Mouse (Mus musculus): ENCODE results near the gene Fgf7.

Fgf7 gene

DNA sequence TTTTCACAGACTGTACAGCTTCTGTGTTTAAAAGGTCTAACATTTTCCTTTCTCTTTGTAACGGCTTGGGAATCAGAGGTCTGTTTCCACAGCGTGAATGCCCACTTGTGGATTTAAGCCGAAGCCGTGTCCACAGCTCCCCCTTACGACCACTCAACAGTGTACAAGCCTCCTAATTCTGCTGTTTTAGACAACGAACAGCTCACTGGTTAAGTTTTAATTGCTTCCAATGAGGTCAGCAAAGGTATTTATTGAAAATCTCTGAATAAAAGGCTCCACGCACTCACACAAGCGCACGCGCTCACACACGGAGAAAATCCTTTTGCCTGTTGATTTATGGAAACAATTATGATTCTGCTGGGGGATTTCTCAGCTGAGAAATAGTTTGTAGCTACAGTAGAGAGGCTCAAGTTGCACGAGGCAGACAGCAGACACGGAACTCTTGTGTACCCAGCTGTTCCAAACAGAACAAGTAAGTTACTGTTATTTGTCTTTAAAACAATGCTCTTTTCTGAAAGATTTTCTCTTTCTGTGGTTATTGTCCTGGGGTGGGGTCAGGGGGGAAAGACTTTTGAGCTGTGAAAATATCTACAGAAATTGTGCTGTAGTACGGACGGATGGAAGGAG is at the start of gene Fgf7:
Fgf7 (plus strand) TSS at position 280 of the 627 bp plus-strand sequence.
- in situ Hi-C loops (cut with MboI, MseI): loop anchor here (10.0 kb wide), 1 partner anchor 380 kb away; no protein-coding TSS in a partner anchor

DNA sequence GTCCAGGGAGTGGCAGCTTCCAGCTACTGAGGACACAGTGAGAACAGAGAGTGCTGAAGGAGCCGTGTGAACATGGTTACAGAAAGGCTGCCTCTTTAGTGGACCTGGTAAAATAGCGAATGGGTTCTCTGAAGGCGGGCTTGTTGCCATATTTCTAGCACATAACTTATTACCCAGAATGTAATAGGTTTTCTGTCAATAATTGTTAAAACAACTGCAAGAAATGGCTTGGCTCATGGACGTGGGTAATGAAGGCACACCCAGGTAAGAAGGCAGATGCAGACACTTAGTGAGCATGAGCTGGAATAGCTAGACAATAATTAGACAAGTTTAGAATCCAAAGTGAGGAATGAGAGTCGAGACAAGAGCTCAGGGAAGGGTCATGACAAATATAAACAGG is 32.2 kb upstream of the Fgf7 start:
- in situ Hi-C loops (cut with MboI, MseI): loop anchor here (25.0 kb wide), 1 partner anchor 360 kb away; no protein-coding TSS in a partner anchor

DNA sequence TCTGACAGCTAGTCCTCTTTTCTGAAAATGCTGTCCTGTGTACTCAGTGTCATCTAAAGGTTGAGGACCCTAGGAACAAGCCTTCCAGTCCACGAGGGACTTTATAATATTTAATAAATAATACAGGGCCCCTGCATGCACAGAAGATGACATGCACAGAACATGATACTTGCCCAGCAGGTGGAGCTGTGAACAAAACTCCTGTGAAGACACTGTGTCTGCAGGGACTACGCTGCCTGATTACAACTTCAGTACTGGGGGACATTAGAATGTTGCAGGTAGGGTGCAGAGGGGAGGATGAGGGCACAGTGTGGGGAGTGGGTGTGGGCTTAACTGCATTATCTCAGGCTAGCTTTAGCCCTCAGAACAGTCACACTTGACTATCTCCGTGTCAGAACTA is 28.4 kb upstream of the Fgf7 start:
- in situ Hi-C loops (cut with MboI, MseI): loop anchor here (25.0 kb wide), 1 partner anchor 356 kb away; no protein-coding TSS in a partner anchor

DNA sequence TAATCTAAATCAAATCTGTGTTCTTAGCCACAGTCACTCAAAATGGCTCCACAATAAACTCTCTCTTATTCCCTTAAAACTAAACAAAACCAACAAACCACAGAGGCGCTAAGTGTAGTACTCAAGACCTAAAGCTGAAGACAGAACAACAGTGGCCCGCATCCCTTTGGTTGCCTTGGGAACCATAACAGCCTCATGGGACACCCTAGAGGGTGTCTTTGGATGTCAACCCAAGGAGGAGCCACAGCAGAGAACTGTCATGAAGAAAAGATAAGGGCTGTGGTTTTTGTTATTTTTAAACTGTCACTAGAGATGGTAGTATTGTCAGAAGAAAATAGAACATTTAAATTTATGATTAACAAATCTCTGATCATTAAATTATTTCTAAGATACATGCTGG is 27.7 kb upstream of the Fgf7 start:
- in situ Hi-C loops (cut with MboI, MseI): loop anchor here (25.0 kb wide), 1 partner anchor 356 kb away; no protein-coding TSS in a partner anchor

DNA sequence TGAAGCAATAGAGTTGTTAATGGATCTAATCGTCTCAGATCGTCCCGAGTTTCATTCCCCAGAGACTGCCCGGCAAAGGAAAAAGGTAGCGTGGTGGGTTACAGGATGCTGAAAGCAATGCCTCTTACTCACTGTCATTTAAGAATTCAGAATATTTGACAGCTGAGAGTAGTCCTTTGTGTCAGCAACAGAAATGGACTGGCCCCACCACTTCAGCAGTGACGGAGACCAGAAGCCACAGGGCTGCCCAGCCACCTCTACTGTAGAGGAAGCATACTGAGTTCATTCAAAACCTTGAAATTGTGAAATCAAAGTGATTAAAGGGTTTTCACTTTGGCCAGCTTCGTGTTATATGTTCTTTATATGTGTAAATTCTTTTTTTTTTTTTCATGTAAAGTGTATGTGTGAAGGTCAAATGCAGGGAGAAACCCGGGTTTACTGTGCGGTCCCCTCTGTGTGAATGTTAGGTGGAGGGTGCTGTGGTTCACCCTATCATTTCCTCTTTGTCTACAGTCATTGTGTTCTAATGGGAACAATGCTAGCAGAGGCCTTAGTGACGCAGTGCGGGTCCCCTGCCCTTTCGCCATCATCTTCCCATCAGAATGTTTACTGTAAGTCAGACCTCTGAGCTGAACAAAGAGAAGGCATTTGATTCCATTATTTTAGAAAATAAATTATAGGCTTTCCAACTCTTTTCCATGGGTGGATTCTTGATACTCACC is 19.3 kb upstream of the Fgf7 start:
- in situ Hi-C loops (cut with MboI, MseI): loop anchor here (25.0 kb wide), 1 partner anchor 347 kb away; no protein-coding TSS in a partner anchor

DNA sequence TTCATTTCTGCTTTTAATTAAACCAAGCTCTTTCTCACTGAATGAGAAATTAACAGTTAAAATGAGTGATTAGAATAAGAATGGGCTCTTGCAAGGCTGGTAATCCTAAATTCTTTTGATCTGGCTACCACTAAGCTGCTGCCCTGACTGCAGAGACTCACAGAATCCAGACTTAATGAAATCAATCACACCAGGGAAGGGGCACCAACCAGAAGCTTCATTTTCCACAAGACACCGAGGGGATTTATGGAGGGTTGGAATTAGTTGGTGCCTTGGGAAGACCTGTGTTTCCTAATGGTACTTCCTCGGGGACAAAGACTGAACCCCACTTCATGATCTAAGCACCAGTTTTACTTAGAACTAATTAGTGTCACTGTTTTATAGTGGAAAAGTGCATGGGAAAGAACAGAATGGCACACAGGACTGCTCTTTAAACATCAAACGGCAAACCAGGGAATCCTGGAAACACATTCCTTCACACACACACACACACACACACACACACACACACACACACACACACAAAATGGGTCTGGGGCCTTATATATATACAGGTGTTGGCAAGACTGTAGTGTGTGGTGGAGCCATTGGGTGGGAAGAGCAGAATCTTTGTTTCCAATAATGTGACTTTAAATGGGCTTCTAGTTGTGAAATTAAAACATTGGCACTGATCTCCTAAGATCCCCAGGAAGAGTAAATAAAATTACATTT is 18.5 kb upstream of the Fgf7 start:
- in situ Hi-C loops (cut with MboI, MseI): loop anchor here (25.0 kb wide), 1 partner anchor 346 kb away; no protein-coding TSS in a partner anchor

DNA sequence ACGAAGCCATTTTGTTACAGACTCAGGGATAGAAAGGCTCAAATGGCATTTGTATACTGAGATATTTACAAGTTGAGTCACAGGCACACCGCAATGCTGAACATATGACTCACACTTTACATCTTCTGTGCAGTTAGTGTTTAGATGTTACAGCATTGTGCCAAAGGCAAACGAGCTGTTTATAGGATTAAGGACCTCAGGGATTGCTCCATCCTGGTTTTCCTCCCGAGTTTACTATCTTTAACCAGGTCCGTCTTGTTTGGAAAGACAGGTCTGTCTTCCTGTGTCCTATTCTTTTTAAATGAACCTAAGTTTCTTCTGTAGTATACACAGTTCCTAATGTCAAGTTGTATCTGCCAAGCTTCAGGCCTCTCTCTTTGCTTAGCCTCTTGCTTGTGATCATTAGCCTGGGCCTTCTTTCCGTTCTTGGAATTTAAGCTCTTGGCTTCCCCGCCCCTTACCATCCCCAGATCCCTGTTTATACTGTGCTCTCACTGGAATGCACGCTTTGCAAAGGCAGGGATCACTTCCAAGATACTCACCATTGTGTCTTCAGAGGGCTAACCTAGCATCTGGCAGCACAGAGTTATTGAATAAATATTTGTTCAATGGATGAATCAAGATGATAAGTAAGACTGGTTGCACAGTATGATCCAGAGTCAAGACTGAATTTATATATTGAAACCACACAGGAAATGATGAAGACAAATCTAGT is 3.1 kb upstream of the Fgf7 start:
- in situ Hi-C loops (cut with MboI, MseI): loop anchor here (10.0 kb wide), 1 partner anchor 377 kb away; no protein-coding TSS in a partner anchor

DNA sequence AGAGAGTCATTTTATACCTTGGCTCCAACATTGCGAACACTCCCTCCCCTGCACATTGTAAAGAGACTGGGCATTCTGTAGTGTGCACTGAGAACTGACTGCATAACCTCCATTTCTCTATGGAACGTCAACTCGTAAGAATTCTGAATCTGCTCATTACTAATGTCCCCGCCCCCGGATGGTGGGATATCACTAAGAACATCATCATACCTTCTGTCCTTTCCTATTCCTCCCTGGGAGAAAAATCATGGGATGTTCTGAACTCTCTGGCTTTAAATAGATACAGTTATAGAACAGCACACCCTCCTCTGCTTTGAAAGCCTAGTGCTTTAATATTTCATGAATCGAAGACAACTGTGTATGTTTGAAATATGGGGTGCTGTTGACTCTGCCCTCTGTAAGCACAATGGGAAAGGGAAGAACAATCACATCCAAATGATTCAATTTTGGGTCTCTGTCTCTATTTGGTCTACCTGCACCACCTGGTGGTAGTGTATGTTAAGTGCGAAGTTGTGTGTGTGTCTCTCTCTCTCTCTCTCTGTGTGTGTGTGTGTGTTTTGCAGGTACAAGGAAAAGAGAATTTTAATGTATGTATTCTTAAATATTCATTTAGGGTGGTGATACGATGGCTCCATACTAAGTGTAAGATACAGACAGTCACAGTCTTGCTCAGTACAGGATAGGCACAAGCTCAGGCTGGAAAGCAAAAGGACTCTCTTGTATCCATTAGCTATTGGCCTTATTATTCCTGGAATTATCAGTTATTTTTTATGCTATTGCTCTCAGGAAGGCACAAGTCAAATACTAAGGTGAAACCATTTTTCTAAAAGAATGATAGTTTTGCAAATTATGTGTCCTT is 1.1 kb upstream of the Fgf7 start:
- in situ Hi-C loops (cut with MboI, MseI): loop anchor here (10.0 kb wide), 1 partner anchor 379 kb away; no protein-coding TSS in a partner anchor

DNA sequence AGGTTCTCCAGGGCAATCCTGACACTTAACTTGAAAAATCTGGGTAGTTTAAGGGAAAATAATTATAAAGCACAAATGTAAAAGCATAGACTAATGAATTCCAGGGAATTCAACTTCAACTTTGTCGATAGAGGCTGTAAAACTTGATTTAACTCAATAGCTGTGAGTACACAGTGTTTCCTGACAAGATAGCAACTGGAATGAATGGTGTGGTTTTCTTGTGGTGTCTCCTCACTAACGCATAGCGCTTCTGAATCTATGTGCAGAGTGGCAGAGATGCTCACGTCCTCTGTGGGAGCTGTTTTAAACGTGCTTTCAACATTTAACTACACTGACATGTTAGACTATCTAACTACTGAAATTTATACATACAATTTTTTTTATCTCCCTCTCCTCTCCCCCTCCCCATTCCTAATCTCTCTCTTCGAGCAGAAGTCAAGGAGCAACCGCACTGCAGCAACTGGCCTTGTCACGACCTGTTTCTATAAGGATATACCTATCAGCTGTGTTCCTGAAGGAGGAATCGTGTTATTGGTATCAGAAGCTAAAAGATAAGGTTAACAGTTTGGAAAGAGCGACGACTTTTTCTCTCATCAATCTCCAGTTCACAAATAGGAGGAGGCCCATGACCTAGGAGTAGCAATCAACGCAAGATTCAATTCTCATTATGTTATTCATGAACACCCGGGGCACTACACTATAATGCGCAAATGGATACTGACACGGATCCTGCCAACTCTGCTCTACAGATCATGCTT is 734 bp downstream of the Fgf7 start:
- in situ Hi-C loops (cut with MboI, MseI): loop anchor here (10.0 kb wide), 1 partner anchor 380 kb away; no protein-coding TSS in a partner anchor

DNA sequence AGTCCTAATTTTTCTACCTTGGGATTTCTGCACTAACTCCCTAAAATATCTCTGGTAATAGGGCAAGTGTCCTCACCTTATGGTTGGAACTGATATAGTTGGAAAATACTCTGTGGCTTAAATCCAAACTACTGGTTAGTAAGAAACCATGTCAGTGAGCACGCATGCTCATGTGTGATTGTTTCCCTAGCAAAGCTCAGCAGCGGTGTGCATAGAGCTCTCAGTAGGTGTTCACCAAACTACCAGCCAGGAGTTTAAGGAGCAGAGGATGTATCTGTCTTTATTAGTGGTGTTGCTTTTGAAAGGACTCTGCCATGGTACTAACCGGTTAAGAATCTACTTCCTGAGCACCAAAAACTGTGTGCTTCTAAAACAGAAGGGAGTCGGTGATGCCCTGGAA is 1.7 kb downstream of the Fgf7 start:
- in situ Hi-C loops (cut with MboI, MseI): loop anchor here (10.0 kb wide), 1 partner anchor 381 kb away; no protein-coding TSS in a partner anchor

DNA sequence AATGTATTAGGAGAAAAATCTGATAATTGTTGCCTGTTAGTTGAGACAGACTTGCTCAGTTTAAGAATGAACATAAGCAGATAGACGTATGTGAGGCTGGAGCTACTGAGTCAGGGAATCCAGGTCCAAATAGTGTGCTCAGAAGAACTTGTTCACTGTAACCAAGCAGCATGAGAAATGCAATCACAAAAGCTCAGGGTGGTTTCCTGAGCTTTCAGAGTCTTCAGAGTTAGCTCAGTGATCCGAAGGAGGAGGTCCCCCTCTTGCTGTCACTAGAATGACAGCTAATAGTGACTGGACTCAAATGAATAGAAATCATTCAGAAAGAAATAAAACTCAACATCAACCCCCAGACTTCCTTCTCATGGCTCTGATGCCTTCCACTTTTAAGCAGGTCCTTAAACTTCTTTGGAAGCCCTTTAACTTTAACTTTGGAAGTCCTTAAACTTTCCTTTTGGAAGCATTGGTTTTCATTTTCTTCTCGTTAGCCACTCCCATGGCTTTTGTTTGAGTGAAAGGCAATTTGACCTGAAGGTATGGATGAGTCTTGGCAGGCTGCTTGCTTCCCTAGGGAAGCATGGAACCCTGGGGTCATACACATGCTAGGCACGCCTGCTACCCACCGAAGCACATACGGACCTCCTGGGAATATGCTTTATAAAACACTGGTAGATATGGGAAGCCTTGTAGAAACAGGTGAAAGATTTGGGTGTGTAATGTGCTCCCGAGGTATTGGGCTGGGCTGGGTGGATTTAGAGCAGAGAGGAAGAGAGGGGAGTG is 4.0 kb downstream of the Fgf7 start:
- in situ Hi-C loops (cut with MboI, MseI): loop anchor here (10.0 kb wide), 1 partner anchor 384 kb away; no protein-coding TSS in a partner anchor

DNA sequence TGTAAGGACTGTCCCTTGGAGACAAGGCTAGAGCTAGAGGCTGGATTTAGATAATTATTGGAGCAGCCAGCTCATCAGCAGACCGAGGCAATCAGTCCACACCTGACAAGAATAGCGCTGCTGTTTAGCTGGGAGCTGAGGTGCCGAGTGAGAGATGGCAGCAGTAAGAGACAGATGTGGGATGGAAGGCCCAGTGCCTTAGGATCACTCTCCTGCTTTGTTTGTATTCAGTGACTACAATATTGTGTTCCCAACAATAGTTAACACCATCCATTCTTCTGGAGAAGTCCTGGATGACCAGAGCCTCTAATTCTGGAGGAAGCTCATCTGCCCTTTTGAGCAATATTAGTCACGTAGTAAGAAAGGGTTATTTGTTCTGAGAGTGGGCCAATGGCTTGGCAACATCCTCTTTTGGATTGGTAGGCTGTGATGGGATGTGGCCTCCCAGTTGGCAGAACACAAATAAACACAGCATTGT is 5.0 kb downstream of the Fgf7 start:
- in situ Hi-C loops (cut with MboI, MseI): loop anchor here (10.0 kb wide), 1 partner anchor 385 kb away; no protein-coding TSS in a partner anchor

DNA sequence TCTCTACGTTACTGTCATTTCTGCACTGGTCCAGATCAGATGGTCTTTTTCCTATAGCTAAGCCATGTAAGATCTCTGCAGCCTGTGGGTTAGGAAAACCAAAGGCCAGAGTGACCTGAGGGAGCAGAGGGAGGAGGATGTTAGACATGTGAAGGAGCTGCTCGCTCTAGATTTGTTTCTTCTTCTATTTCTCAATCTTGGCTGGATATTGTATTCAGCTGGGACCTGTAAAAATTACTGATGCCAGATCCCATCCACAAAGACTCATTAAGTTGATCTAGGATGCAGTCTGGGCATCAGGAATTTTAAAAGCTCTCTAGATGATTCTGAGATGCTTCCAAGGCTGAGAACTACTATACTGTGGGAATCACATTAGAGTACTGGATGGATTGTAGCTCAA is 6.2 kb downstream of the Fgf7 start:
- in situ Hi-C loops (cut with MboI, MseI): no loop called here

DNA sequence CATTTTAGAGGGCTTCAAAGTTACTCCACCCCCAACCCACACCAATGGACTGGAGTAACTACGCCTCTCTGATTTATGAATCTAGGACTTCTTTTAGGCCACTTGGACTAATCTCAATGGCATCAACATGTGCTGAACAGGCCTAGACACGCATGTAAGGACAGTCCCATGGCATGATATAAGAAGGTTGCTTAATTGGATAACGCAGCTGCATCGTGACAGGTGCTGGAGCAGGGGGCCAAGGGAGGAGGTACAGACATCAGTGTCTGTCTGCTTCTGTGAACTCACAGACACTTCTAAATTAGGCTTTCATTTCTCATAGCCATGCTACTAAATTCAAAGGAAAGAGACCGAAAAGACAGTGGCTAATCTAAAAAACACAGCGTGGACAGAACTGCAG is 6.8 kb downstream of the Fgf7 start:
- in situ Hi-C loops (cut with MboI, MseI): no loop called here

DNA sequence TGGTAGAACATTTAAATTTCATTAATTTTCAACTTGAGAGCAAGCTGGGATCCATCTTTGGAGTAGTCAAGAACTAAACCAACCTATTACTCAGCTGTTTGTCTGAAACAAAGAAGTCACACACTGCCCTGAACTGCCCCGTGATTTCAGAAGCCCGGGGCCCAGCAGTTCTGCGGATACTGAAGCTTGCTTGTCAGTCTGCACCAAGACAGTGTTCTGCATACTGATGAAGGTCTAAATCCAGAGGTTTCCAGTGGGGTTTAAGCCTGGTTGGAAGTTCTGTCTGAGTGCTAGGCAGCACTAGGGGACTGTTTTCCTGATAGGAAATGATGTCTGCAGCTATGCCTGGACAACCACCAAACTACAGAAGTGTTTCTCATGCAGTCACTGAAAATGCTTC is 8.2 kb downstream of the Fgf7 start:
- in situ Hi-C loops (cut with MboI, MseI): no loop called here

DNA sequence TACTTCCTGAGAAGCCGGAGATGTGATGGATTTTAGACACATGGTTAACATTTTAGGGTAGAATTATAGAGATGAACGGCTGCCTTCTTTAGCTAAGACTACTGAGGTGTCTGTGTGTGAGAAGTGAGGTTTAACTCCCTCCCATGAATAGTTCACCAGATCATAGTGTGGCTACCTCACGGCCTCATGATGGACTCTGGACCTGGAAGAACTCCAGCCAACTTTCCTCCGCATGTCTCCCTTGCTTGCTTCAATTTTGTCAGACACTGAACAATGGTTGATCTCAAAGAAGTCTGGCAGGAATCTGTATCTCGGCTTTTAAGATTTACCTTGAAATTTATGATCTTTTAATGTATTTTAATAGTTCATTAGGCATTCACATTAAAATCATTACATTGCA is 11.2 kb downstream of the Fgf7 start:
- in situ Hi-C loops (cut with MboI, MseI): no loop called here

DNA sequence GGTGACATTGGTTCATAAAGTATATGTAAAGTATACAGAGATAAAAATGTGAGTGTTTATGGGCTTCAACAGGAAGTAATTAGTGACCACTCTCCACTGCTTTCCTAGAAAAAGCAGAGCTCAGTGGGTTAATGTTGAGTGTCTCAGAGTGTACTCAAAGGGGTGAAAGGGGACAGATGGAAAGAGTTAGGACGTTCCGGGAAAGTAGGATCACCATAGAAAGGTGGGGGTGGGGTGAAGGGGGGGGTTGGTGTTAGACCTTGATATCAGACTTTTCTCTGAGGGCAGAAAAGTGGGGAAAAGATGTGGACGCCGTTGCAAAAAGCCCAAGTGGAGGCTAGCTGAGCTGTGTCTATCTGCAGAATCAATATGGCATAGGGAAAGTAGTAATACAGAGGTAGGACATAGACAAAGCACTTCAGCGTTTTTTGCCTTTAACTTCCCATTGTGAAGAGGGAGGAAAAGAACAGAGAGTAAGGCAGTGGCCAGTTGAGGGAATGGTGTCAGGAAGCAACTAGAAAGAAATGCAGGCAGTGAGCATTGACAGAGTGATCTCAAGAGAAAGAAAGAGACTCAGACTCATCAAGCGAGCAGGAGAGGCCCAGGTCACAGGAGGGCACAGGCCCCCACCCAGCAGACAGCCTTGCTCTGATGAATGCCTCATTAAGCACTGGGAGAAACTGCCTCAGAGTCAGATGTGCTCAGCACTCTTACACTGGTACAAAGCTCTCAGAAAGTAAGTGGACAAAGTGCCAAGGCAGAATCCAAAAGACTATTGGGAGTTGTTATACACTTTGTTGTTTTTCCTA is 18.5 kb downstream of the Fgf7 start:
- in situ Hi-C loops (cut with MboI, MseI): no loop called here

DNA sequence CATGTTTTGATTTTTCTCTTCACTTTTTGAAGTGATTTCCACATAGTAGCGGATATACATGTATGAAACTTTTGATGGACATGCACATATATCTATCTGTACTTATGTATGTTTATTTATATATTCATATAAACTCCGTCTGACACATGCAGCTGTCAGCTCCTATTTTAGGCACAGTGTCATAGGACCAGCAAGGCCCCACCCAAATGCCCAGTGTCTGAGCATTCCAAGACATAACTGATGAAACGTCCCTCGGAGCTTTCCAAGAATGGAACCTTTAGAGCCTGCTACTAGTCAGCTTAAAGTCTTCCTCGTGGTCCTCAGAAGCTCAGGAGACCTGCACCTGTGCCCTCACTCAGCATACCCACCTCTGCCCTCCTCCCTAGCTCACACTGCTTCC is 19.2 kb downstream of the Fgf7 start:
- in situ Hi-C loops (cut with MboI, MseI): no loop called here

Measured in regulatory T cell (primary cell).